Mouse (Mus musculus) frontal cortex, postnatal 25 days (tissue): ENCODE measurements around the gene Lingo3.
"Not testable (repeated sequence)": the region's sequence is repeated elsewhere in the genome, so short reads cannot be mapped to it uniquely, and the experiment has no call there.

Experiments used
- DNase-seq, 2 experiments: peaks; one replicate each; pipeline ENCODE4 v3.0.0; 2022; ENCODE audit warnings: low spot score in 2 of 2

Gene Lingo3

DNA sequence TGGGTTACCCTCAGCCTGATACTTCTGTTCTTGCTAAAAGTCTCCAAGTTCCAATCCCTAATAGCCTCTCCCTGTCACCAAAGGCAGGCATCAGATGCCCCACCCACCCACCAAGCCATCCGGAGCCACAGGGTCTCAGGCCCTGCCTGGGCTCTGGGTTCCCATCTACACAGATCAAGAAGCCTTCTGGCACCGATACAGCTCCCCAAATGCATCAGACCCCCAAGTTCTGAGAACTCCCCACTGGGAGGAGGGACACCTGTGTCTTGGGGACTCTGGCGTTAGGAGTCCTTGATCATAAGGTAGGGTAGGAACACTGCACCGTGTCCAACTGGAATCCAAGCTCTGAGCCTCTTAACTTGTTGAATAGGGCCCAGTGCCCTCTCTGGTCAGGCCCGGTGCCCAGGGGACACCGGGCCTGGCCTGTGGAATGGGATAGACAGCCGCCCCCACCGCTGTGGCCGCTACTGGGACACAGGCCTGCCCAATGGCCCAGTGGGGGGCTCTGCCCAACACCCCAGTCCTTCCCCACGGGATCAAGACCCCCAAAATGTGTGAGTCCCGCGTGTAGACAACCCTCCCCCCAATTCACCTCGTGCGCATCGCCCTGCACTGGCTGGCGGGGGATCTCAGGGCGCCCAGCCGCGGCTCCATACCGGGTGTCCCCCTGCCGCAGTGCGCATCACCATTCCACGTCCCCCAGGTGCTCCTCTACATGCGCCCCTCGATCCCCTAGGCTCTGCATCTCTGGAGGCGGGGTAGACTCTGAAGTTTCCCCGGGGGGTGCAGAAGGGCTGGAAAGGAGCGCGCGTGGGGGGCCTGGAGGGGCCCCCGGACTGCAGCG, 530 bp downstream of the Lingo3 start:
- no peak for DNase-seq

DNA sequence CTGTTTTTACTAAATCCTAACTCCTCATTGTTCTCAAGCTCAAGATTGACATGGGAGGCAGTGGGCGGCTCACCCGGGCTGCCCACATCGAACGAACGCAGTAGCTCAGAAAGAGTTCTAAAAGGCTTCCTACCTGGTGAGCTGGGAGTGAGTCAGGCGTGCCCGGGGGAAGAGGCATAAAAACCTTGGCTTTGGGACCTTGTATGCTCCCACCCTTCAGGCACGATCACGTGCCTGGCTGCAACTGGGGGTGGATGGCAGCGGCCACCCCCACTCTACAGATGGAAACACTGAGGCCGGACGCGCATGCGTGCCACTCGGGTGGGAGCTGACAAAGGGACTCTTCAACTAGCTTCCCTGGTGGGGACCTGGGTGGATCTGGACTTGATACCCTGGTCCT, 1.5 kb downstream of the Lingo3 start:
- peak in 1 of 2 experiments; percentile 49 for DNase-seq

DNA sequence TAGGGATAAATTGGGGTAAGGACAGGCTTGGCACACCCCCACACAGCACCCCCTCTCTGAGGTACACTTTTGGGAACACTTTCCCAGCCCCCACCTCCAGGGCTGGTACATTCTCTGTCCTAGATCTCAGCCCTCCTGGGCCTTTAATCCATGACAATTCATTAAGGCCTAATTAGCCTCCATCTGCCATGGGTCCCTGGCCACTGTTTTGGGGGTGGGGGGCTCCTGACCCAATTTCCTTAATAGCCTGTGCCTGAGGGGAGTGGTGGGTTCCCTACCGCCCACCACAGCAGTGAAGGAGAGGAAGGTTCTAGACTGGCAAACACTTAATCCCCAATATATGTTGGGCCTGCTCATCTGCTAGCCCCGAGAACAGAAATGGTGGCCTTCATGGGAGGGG, 2.2 kb downstream of the Lingo3 start:
- DNase-seq = no peak

DNA sequence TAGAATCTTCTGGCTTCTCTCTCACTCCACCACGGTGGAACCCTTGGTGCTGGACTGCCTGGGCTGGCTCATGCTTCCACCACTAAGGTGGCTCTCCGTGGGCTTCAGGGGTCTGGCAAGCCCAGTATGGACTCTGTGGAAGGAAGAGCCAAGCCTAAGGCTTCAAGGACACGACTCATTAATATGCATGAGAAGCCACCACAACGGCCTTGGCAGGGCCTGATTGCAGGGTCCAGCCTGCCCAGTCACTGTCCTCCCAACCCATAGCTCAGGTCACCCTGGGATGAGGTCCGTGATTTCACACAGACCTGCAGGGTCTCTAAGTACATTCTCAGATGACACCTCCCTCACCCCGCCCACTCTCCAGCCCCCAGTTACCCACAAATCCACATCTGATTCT, 4.0 kb downstream of the Lingo3 start:
- DNase-seq = no peak

DNA sequence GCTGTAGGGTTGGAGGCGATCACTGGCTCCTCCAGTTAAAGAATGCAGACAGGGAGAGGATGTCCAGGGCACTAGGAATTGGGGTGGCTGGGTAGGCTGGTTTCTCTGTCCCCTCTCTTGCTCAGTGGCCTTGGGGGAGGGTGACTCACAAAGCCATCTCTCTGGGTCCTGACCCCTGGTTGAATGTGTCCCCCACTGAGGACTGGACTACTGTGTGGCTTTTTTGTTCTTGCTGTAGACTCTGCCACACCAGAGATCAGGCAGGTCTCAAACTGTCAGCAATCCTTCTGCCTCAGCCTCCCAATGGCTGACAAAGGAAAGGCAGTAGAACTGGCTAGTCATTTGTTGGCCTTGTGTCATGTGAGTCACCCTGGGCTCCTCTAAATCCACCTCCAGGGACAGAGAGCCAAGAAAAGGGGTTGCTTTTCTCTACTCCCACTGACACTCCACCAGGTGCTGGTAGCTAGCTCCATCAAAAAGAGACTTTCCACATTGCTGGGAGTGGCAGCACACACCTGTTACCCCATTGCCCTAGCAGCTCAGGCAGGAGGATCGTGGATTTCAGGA, 5.4 kb downstream of the Lingo3 start:
- DNase-seq = no peak

DNA sequence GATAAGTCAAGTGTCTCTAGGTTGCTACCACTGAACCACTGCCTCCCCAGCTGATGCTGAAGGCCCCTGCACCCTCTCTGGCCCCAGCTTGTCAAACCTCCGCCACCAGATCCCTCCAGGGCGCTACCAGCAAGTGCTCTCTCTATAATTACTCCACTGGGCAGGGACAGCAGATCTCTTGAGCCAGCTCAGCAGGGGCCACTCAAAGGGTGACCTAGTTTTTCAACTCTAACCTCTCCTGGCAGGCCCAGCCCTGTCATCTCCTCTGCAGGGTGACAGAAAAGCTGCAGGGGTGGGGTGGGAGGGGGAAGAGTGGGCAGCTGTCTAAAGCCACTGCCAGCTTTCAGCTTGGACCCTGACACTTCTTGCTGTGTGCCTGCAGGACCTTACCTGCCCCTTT, 6.0 kb downstream of the Lingo3 start:
- no peak for DNase-seq

DNA sequence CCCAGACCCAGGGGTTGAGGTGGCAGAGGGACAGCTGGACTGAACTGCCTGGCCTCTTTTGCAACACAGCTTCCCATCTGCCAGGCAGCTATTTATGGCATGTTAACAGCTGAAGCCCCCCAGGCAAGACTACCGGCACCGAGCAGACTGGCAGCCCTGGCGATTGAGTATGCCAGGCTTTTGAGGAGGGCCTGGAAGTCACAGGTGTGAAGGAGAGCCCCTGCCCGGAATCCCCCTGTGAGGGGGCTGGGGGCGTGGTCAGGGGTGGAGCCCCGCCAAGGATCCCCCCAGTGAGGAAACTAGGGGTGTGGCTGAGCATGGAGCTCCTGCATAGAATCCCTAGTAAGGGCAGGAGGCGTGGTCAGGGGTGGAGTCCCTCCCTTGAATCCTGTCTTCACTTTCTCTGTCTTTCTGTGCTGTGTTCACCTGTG, 6.9 kb downstream of the Lingo3 start:
- DNase-seq = no peak

DNA sequence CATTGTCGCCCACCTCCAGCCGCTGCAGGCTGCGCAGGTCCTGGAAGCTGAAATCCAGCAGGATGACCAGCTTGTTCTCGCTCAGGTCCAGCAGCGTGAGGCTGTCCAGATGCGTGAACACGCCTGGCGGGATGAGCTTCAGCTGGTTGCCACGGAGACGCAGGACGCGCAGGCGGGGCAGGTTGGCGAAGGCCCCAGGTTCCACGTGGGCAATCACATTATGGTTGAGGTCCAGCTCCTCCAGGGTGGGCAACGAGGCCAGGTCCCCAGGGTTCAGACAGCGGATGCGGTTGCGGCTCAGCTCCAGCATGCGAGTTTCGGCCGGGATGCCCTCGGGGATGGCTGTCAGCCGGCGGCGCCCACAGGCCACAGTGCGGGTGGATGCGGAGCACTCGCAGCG, 8.2 kb downstream of the Lingo3 start:
- no peak for DNase-seq

DNA sequence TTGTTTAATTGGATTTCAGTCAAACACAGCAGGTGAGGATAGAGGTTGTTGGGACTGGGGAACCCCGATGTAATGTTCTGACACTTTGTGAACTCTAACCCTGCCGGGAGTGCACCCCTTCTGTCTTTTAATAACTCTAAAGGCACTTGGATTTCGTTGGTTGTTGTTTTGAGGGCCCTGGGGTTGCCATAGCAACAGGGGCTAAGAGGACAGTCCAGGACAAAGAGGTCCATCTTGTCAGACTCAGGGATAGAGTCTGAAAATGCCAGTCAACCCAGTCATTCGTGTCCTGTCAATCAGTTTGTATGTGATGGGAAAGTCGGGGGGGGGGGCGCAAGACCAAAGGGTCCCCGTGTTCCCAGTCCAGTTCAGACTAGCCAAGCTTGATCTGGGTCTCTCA, 11.0 kb downstream of the Lingo3 start:
- DNase-seq = no peak

DNA sequence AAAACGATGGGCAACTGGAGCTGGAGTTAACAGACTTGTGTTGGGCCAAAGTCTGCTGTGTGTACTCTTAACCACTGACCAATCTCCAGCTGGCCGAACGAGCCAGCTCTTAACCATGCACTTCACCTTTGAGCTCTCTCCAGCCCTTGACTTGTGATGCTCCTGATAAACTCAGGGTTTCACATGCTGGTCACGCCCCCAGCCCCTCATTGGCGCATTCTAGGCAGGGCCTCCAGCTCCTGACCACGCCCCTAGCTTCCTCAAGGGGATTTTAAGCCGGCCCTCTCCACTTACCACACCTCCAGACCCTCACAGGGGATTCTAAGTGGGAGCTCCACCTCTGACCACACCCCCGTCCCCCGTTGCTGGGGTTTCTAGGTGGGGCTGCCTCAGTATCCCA, 12.7 kb downstream of the Lingo3 start:
- DNase-seq = no peak

DNA sequence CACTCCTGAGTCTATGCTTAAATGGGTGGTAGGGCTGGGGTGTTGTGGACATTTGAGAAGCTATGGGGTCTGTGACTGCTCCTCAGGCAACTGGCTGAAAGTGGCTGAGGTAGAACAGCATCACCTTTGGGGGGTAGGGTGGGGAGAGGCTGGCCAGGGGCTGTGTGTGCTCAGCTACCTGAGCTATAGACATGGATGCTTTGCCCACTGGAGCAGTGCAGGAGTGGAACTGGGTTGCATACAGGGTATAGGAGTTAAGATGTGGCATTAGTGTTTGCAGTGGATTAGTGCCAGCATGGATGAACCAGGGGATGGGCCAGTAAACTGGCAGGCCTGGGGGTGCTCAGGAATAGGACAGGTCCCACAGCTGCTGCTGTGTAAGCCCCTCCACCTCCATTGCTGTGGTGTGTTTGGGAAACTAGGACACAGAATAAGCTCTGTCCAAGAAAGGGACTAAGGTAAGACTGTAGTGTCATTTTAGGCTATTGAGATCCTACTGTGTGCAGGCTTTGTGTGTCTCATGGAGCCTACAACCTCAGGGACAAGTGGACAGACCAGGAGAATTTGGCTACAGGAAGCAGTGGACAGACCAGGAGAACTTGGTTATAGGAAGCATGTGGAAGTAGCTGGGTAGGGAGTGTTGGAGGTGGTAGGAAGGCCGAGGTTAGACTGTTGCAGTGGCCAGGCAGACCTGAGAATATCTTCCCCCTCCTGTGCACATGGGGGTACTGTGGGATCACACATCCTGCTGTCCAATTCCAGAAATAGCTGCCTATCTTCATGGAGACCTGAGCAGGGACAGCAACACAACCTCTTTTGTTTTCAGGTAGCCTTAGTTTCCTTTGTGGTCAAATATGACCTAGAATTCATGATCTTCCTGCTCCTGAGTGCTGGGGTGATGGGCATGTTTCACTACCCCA, 14.2 kb downstream of the Lingo3 start:
- DNase-seq = no peak

DNA sequence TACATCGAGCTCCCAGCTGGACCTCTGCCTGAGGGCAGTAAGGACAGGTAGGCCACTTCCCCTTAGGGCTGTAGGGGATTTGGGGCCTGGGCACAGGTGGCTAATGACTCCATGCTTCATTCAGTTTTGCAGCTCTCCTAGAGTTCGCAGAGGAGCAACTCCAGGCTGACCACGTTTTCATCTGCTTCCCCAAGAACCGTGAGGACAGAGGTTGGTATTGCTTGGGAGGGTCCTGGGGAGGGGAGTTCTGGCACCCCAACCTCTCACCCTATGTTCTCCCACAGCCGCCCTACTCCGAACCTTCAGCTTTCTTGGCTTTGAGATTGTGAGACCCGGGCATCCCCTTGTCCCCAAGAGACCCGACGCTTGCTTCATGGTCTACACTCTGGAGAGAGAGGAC, 15.3 kb downstream of the Lingo3 start:
- not testable (repeated sequence) for DNase-seq

DNA sequence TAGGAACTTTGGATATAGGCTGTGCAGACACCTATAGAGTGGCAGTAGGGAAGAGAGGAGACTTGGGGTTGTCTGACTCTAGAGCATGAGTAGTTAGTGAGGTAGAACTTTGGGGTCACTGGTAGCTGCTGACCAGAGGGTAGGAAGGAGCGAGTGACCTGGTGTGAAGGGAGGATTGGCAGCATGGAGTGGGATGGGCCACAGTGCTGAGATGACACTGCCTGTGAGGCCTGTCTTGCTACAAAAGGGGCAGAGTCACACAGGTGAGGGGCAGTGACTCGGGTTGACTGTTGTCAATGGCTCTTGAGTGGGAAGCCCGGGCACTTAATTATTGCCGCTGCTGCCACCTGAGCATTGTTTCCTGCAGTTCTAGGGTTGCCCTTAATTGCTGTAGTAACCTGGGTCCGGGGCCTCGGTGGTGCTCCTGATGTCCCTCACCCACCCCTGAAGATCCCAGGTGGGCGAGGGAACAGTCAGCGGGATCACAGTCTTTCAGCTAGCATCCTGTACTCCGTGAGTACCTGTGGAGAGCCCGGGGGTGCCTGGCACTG, 15.9 kb downstream of the Lingo3 start:
- no peak for DNase-seq

DNA sequence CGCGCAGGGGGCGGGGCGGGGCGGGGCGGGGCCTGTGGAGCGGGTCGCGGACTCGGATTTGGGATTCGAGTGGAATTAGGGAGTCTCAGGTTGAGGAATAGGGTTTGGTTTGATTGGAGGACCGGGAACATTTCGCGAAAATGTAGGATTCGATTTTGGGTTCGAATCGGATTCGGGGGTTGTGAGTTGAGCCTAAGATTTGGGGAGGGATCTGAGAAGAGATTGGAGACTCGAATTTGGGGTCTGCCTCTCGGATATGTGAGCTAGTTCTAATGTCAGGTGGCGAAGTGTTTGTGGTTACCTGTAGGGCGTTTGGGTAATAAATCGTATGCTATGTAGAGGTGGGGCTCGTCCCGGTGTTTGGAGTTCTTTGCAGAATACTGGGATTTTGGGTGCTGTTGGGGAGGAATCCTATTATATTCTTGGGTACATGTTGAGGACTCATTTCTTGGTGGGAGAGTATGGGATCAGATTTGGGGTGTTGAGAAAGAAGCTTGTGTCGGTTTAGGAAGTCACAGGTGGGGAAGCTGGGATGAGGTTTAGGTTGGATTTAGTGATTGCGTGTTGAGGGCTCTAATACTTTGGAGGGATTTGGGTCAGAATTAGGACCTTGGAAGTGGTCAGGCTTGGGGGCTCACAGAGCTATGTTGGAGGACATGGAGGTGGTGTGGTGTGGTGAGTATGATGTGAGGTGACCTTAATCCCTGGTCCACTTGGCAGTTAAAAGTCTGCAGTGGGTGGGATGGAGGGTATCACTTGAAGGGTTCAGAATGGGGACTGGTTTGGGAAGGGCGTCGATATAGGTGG, 16.6 kb downstream of the Lingo3 start:
- no peak for DNase-seq

DNA sequence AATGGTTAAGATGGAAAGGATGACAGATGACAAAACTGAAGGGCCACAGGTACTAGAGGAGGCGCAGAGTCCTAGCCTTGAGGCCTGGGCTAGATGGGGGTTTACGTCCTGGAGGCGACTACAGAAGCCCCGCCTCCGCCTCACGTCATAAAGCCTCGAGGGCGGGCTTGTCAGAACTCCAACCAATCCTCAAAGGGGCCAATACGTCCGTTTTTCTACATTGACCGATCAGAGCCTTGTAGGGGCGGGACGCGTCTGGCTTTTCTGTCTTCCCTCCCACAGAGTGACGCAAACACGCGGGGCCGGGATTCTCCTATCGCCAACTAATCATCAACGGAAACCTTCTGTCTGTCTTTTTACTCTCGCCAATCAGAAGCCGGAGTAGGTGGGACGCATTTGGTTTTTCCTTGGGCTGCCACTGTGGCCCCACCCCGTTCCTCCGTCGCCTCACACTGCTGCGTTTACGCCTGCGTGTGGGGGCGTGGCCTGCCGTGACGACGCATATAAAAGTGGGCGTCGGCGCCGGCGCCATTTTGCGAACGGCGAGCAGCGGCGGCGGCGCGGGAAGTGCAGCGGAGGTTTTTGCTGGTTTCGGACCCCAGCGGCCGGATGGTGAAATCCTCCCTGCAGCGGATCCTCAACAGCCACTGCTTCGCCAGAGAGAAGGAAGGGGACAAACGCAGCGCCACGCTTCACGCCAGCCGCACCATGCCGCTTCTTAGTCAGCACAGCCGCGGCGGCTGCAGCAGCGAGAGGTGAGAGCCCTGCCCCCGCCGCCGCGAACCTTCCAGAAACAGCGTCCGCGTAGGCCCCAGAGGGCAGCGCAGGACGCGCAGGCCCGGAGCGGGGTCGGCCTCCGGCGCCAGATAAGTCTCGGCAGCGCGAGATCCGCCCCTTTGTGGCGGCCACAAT, 17.4 kb downstream of the Lingo3 start, which contains the start of gene Oaz1:
TSS of gene Oaz1 (plus strand) at position 506 of the 912 bp plus-strand sequence.
- peak; percentile 97 to 98 for DNase-seq

DNA sequence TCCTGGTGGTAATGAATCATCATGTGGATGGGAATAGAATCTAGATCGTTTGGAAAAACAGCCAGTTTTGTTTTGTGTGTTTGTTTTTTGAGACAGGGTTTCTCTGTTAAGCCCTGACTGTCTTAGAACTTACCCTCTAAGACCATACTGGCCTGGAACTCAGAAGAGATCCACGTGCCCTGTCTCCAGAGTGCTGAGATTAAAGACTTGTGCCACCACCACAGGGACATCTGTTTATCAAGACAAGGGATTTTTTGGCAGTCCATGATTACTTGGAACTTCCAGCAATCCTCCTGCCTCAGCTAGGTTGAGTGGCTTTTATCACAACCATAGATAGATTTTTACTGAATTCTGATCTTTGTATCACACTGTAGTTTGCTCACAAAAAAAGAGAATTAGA, 19.0 kb downstream of the Lingo3 start:
- no peak for DNase-seq

DNA sequence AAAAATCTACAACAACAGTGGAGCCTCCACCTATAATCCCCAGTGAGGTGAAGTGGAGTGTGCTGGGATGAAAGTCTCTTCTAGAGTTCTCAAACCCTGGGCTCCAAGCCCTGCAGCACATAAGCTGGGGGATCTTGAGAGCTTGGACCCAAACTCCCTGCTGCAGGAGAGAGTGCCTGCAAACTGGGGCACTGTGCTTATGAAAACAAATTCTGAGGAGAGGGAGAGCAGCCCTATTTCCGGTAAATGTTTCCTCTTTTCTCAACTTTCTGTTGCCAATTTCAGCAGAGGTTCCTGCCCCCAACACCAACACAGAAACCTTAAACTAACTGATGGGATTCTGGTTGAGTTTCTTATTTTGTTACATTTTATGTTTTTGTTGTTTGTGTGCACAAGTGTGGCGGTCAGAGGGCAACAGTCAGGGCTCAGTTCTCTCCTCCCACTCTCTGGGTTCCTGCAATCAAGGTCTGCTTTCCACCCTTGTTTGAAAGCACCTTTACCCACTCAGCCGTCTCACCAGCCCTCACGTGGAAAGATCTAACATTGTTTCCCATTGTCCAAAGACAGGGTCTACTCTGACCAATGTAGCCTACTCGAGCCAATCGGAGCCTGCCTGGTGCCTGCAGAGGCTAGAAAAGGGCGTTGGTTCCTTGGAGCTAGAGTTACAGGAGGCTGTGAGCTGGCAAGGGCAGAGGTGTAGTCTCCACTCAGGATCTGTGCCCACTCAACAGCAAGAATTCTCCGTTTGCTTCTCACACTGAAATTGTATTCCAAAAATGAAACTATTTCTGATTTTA, 19.8 kb downstream of the Lingo3 start:
- no peak for DNase-seq

DNA sequence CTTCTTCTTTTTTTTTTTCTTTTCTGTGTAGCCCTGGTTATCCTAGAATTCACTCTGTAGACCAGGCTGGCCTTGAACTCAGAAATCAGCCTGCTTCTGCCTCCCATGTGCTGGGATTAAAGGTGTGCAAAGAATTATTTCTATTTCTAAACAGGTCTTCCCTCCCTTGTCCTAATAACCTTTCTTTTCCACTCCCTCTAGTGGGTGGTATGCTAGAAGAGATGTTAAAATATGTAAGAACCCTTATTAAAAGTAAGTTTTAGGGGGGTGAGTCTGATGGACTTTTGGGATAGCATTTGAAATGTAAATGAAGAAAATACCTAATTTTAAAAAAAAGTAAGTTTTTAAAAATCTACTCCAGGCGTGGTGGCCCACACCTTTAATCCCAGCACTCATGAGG, 20.5 kb downstream of the Lingo3 start:
- no peak for DNase-seq

DNA sequence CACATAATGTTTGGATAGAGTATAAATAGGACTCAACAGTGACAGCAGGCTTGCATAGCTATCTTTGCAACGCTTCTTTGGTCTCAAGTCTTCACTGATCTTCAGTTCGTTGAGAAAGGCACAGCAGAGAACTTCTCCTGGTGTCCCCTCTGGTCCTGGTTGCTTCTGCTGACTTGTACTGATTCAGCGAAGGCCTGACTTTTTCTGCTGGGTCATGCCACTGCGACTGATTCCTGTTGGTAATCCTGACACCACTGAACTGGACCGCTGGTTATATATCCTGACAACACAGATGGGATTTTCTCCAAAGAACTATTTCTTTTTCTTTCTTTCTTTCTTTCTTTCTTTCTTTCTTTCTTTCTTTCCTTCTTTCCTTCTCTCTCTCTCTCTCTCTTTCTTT, 21.3 kb downstream of the Lingo3 start:
- DNase-seq = no peak
